Mouse (Mus musculus): Measurements from ENCODE around the gene Hbq1b. TPM values are rescaled to one million over a fixed set of nuclear protein-coding genes. Genes with fewer than 3 reads are reported as not detected.
A peak's percentile ranks its signal among the peaks of the same experiment; 100 is the strongest.
"Not testable (repeated sequence)": the region's sequence is repeated elsewhere in the genome, so short reads cannot be mapped to it uniquely, and the experiment has no call there.

Gene Hbq1b
- polyA plus RNA-seq, 1 experiment from 2014 or later = 5.8 TPM

GRCm38 (mm10) chr11:32277736-32278457 is 8.9 kb upstream of the Hbq1b start:
- Histone ChIP-seq H3K4me1 (replicated peaks; ENCODE audit: control insufficient read depth, insufficient read depth, low read length) (no peaks in the 10 kb centered on the region), H3K27me3 (ENCODE audit: control insufficient read depth, insufficient read depth, low read length) (no peaks in the 10 kb centered on the region), H3K9me3 (ENCODE audit: control insufficient read depth, low read length) (no peaks in the 10 kb centered on the region), H3K27ac (ENCODE audit: low read depth, low read length) (no peak overlapping the region), H3K4me3 (ENCODE audit: low read depth, low read length) (no peak overlapping the region), H3K4me2 (ENCODE audit: low read depth, low read length, severe bottlenecking) (no peak overlapping the region), H3K9ac (ENCODE audit: low read length) (no peak overlapping the region), H3K36me3 (ENCODE audit: control insufficient read depth, insufficient read depth, low read length) (no peaks in the 10 kb centered on the region)
- peak; percentile 63 for ATAC-seq (replicated peaks; ENCODE audit: low FRiP score)
- DNase-seq (ENCODE audit: low spot score) = peak; percentile 65
- WGBS = 81% methylated on average over 21 of the region's 21 CpGs

GRCm38 (mm10) chr11:32278458-32278957 is 8.3 kb upstream of the Hbq1b start:
- no peak overlapping the region for H3K27ac ChIP-seq (ENCODE audit: low read depth, low read length)

GRCm38 (mm10) chr11:32280646-32281045 is 6.1 kb upstream of the Hbq1b start:
- Histone ChIP-seq H3K36me3 (ENCODE audit: control insufficient read depth, insufficient read depth, low read length) (no peaks in the 10 kb centered on the region), H3K9ac (ENCODE audit: low read length) (no peak overlapping the region), H3K4me1 (replicated peaks; ENCODE audit: control insufficient read depth, insufficient read depth, low read length) (no peaks in the 10 kb centered on the region), H3K4me2 (ENCODE audit: low read depth, low read length, severe bottlenecking) (no peak overlapping the region), H3K4me3 (ENCODE audit: low read depth, low read length) (no peak overlapping the region), H3K27ac (ENCODE audit: low read depth, low read length) (no peak overlapping the region), H3K9me3 (ENCODE audit: control insufficient read depth, low read length) (no peaks in the 10 kb centered on the region), H3K27me3 (ENCODE audit: control insufficient read depth, insufficient read depth, low read length) (no peaks in the 10 kb centered on the region)
- WGBS = 86% methylated on average over 2 of the region's 2 CpGs
- DNase-seq (ENCODE audit: low spot score) (no peak), ATAC-seq (replicated peaks; ENCODE audit: low FRiP score) (no peak)

More at GRCm38 (mm10) chr11:32278458-32278957, 8.3 kb upstream of the Hbq1b start:
- H3K4me2 ChIP-seq (ENCODE audit: low read depth, low read length, severe bottlenecking) = no peak overlapping the region
- H3K4me3 ChIP-seq (ENCODE audit: low read depth, low read length) = no peak overlapping the region
- ATAC-seq (replicated peaks; ENCODE audit: low FRiP score) (peak; percentile 4), DNase-seq (ENCODE audit: low spot score) (peak; percentile 66)
- WGBS = 81% methylated on average over 12 of the region's 12 CpGs
- no peaks in the 10 kb centered on the region for H3K9me3 ChIP-seq (ENCODE audit: control insufficient read depth, low read length)
- H3K36me3 ChIP-seq (ENCODE audit: control insufficient read depth, insufficient read depth, low read length) = no peaks in the 10 kb centered on the region
- H3K4me1 ChIP-seq (replicated peaks; ENCODE audit: control insufficient read depth, insufficient read depth, low read length) = no peaks in the 10 kb centered on the region
- H3K27me3 ChIP-seq (ENCODE audit: control insufficient read depth, insufficient read depth, low read length) = no peaks in the 10 kb centered on the region
- H3K9ac ChIP-seq (ENCODE audit: low read length) = no peak overlapping the region

- H3K9me3 ChIP-seq (ENCODE audit: control insufficient read depth, low read length) = no peaks in the 10 kb centered on the region
- H3K27ac ChIP-seq (ENCODE audit: low read depth, low read length) = no peak overlapping the region
- H3K36me3 ChIP-seq (ENCODE audit: control insufficient read depth, insufficient read depth, low read length) = no peaks in the 10 kb centered on the region
- DNase-seq (ENCODE audit: low spot score) (no peak), ATAC-seq (replicated peaks; ENCODE audit: low FRiP score) (no peak)
- H3K9ac ChIP-seq (ENCODE audit: low read length) = no peak overlapping the region
- WGBS = 77% methylated on average over 1 of the region's 1 CpGs
- no peaks in the 10 kb centered on the region for H3K27me3 ChIP-seq (ENCODE audit: control insufficient read depth, insufficient read depth, low read length)
- H3K4me1 ChIP-seq (replicated peaks; ENCODE audit: control insufficient read depth, insufficient read depth, low read length) = no peaks in the 10 kb centered on the region; the same call in 1 of the 2 replicates
- H3K4me3 ChIP-seq (ENCODE audit: low read depth, low read length) = no peak overlapping the region
- no peak overlapping the region for H3K4me2 ChIP-seq (ENCODE audit: low read depth, low read length, severe bottlenecking)
These were observed 5.2 kb upstream of the Hbq1b start for GRCm38 (mm10) chr11:32281416-32282144.

- not testable (repeated sequence) for H3K4me2 ChIP-seq (ENCODE audit: low read depth, low read length, severe bottlenecking); H3K4me1 ChIP-seq (replicated peaks; ENCODE audit: control insufficient read depth, insufficient read depth, low read length); H3K9ac ChIP-seq (ENCODE audit: low read length); H3K27me3 ChIP-seq (ENCODE audit: control insufficient read depth, insufficient read depth, low read length); H3K4me3 ChIP-seq (ENCODE audit: low read depth, low read length); ATAC-seq (replicated peaks; ENCODE audit: low FRiP score); DNase-seq (ENCODE audit: low spot score); H3K36me3 ChIP-seq (ENCODE audit: control insufficient read depth, insufficient read depth, low read length); H3K9me3 ChIP-seq (ENCODE audit: control insufficient read depth, low read length); H3K27ac ChIP-seq (ENCODE audit: low read depth, low read length)
- WGBS = 60% methylated on average over 1 of the region's 5 CpGs
These were observed 3.5 kb upstream of the Hbq1b start, which contains the start of gene Hba-a1 for GRCm38 (mm10) chr11:32283091-32283777. TSS of gene Hba-a1 (plus strand) at chr11:32283511.

GRCm38 (mm10) chr11:32284582-32284981 is 2.2 kb upstream of the Hbq1b start:
- not testable (repeated sequence) for ATAC-seq (replicated peaks; ENCODE audit: low FRiP score); H3K4me3 ChIP-seq (ENCODE audit: low read depth, low read length); H3K9me3 ChIP-seq (ENCODE audit: control insufficient read depth, low read length); H3K4me2 ChIP-seq (ENCODE audit: low read depth, low read length, severe bottlenecking); H3K27ac ChIP-seq (ENCODE audit: low read depth, low read length); H3K36me3 ChIP-seq (ENCODE audit: control insufficient read depth, insufficient read depth, low read length); H3K27me3 ChIP-seq (ENCODE audit: control insufficient read depth, insufficient read depth, low read length); H3K4me1 ChIP-seq (replicated peaks; ENCODE audit: control insufficient read depth, insufficient read depth, low read length); H3K9ac ChIP-seq (ENCODE audit: low read length); DNase-seq (ENCODE audit: low spot score)
- WGBS = 70% methylated on average over 2 of the region's 2 CpGs

- Histone ChIP-seq H3K27me3 (ENCODE audit: control insufficient read depth, insufficient read depth, low read length) (no peaks in the 10 kb centered on the region), H3K9me3 (ENCODE audit: control insufficient read depth, low read length) (no peaks in the 10 kb centered on the region), H3K4me3 (ENCODE audit: low read depth, low read length) (no peak overlapping the region), H3K27ac (ENCODE audit: low read depth, low read length) (no peak overlapping the region), H3K9ac (ENCODE audit: low read length) (no peak overlapping the region), H3K36me3 (ENCODE audit: control insufficient read depth, insufficient read depth, low read length) (no peaks in the 10 kb centered on the region), H3K4me1 (replicated peaks; ENCODE audit: control insufficient read depth, insufficient read depth, low read length) (no peaks in the 10 kb centered on the region; the same call in 1 of the 2 replicates), H3K4me2 (ENCODE audit: low read depth, low read length, severe bottlenecking) (no peak overlapping the region)
- DNase-seq (ENCODE audit: low spot score) = no peak
- 79% methylated on average over 7 of the region's 7 CpGs for WGBS
- no peak for ATAC-seq (replicated peaks; ENCODE audit: low FRiP score)
These were observed 1.6 kb upstream of the Hbq1b start for GRCm38 (mm10) chr11:32285031-32285775.

- not testable (repeated sequence) for H3K4me3 ChIP-seq (ENCODE audit: low read depth, low read length); H3K4me1 ChIP-seq (replicated peaks; ENCODE audit: control insufficient read depth, insufficient read depth, low read length); H3K9me3 ChIP-seq (ENCODE audit: control insufficient read depth, low read length); H3K36me3 ChIP-seq (ENCODE audit: control insufficient read depth, insufficient read depth, low read length); H3K27me3 ChIP-seq (ENCODE audit: control insufficient read depth, insufficient read depth, low read length); H3K4me2 ChIP-seq (ENCODE audit: low read depth, low read length, severe bottlenecking); H3K27ac ChIP-seq (ENCODE audit: low read depth, low read length); ATAC-seq (replicated peaks; ENCODE audit: low FRiP score); DNase-seq (ENCODE audit: low spot score); H3K9ac ChIP-seq (ENCODE audit: low read length)
These were observed 878 bp upstream of the Hbq1b start for GRCm38 (mm10) chr11:32285887-32286286.

Measured in forebrain, embryonic 11.5 days (tissue).